Mouse (Mus musculus): Measurements from ENCODE around the gene Cry1. TPM values are rescaled to one million over a fixed set of nuclear protein-coding genes. Genes with fewer than 3 reads are reported as not detected.

The Cry1 gene
- polyA plus RNA-seq, 1 experiment = 6.1 TPM

GRCm38 (mm10) chr10:85157451-85157850 lies 27.4 kb downstream of the Cry1 start:
- H3K36me3 ChIP-seq (ENCODE audit: control insufficient read depth, insufficient read depth) = no peaks in the 10 kb centered on the region
- H3ac ChIP-seq (ENCODE audit: control insufficient read depth, insufficient read length) = no peak overlapping the region
- H3K4me3 ChIP-seq = no peak overlapping the region
- no peak overlapping the region for H3K4me2 ChIP-seq (ENCODE audit: low read depth)
- H3K27me3 ChIP-seq (ENCODE audit: control insufficient read depth, insufficient read depth, insufficient read length) = no peaks in the 10 kb centered on the region
- no peak for TF ChIP-seq MYOG (IDR thresholded peaks at IDR 0.05; ENCODE audit: control insufficient read depth in 1 of 3, insufficient read depth in 1 of 3, insufficient read length in 2 of 3, low read depth in 2 of 3)
- no peak for TF ChIP-seq REST (IDR thresholded peaks at IDR 0.05; ENCODE audit: insufficient read depth, insufficient read length)
- TF ChIP-seq MYOD1 (IDR thresholded peaks at IDR 0.05; ENCODE audit: control insufficient read depth in 1 of 3, insufficient read length in 2 of 3, low read depth in 2 of 3) = no peak
- TF ChIP-seq E2F4 (IDR thresholded peaks at IDR 0.05; ENCODE audit: insufficient read depth) = no peak
- TF ChIP-seq TCF3 (IDR thresholded peaks at IDR 0.05; ENCODE audit: insufficient read length, low read depth) = no peak
- no peak for TF ChIP-seq POLR2AphosphoS2 (IDR thresholded peaks at IDR 0.05; ENCODE audit: insufficient read length, low read depth)
- no peak for TF ChIP-seq USF1 (IDR thresholded peaks at IDR 0.05; ENCODE audit: low read depth)
- no peaks in the 10 kb centered on the region for H3K79me2 ChIP-seq (ENCODE audit: control insufficient read depth, insufficient read depth)

GRCm38 (mm10) chr10:85154195-85154594 lies 30.7 kb downstream of the Cry1 start:
- Histone ChIP-seq H3K4me2 (ENCODE audit: low read depth) (no peak overlapping the region), H3K79me2 (ENCODE audit: control insufficient read depth, insufficient read depth) (no peaks in the 10 kb centered on the region), H3ac (ENCODE audit: control insufficient read depth, insufficient read length) (no peak overlapping the region), H3K4me3 (no peak overlapping the region), H3K27me3 (ENCODE audit: control insufficient read depth, insufficient read depth, insufficient read length) (no peaks in the 10 kb centered on the region), H3K36me3 (ENCODE audit: control insufficient read depth, insufficient read depth) (no peaks in the 10 kb centered on the region)
- TF ChIP-seq POLR2A (IDR thresholded peaks at IDR 0.05; ENCODE audit: insufficient read length, low read depth) = no peak
- no peak for TF ChIP-seq TCF3 (IDR thresholded peaks at IDR 0.05; ENCODE audit: insufficient read length, low read depth)
- peak; percentile 76 for TF ChIP-seq CEBPB (IDR thresholded peaks at IDR 0.05; ENCODE audit: insufficient read depth, poor library complexity, severe bottlenecking)

GRCm38 (mm10) chr10:85149226-85149625 lies 35.6 kb downstream of the Cry1 start:
- Histone ChIP-seq H3K79me2 (ENCODE audit: control insufficient read depth, insufficient read depth) (no peaks in the 10 kb centered on the region), H3K4me2 (ENCODE audit: low read depth) (no peak overlapping the region), H3K36me3 (ENCODE audit: control insufficient read depth, insufficient read depth) (peaks cover 16% of the 10 kb centered on the region), H3K4me3 (no peak overlapping the region), H3K27me3 (ENCODE audit: control insufficient read depth, insufficient read depth, insufficient read length) (no peaks in the 10 kb centered on the region), H3ac (ENCODE audit: control insufficient read depth, insufficient read length) (no peak overlapping the region)
- no peak for TF ChIP-seq TCF12 (IDR thresholded peaks at IDR 0.05; ENCODE audit: insufficient read depth, poor library complexity, severe bottlenecking)
- peak in 2 of 3 experiments; percentile 48 to 61 for TF ChIP-seq MYOG (IDR thresholded peaks at IDR 0.05; ENCODE audit: control insufficient read depth in 1 of 3, insufficient read depth in 1 of 3, insufficient read length in 2 of 3, low read depth in 2 of 3)
- TF ChIP-seq MYOD1 (IDR thresholded peaks at IDR 0.05; ENCODE audit: control insufficient read depth in 1 of 3, insufficient read length in 2 of 3, low read depth in 2 of 3) = peak in 2 of 3 experiments; percentile 64 to 67

- Histone ChIP-seq H3K27me3 (ENCODE audit: control insufficient read depth, insufficient read depth, insufficient read length) (no peaks in the 10 kb centered on the region), H3K79me2 (ENCODE audit: control insufficient read depth, insufficient read depth) (no peaks in the 10 kb centered on the region), H3K4me3 (no peak overlapping the region), H3K36me3 (ENCODE audit: control insufficient read depth, insufficient read depth) (peaks cover 16% of the 10 kb centered on the region), H3ac (ENCODE audit: control insufficient read depth, insufficient read length) (no peak overlapping the region), H3K4me2 (ENCODE audit: low read depth) (no peak overlapping the region)
- TF ChIP-seq REST (IDR thresholded peaks at IDR 0.05; ENCODE audit: insufficient read depth, insufficient read length) (no peak), SRF (IDR thresholded peaks at IDR 0.05; ENCODE audit: control insufficient read depth, insufficient read length, low read depth) (no peak), POLR2A (IDR thresholded peaks at IDR 0.05; ENCODE audit: insufficient read length, low read depth) (no peak), CEBPB (IDR thresholded peaks at IDR 0.05; ENCODE audit: insufficient read depth, poor library complexity, severe bottlenecking) (no peak), POLR2AphosphoS2 (IDR thresholded peaks at IDR 0.05; ENCODE audit: insufficient read length, low read depth) (no peak), E2F4 (IDR thresholded peaks at IDR 0.05; ENCODE audit: insufficient read depth) (no peak), USF1 (IDR thresholded peaks at IDR 0.05; ENCODE audit: low read depth) (no peak), MYOG (IDR thresholded peaks at IDR 0.05; ENCODE audit: control insufficient read depth in 1 of 3, insufficient read depth in 1 of 3, insufficient read length in 2 of 3, low read depth in 2 of 3) (no peak), MAX (IDR thresholded peaks at IDR 0.05; ENCODE audit: low read depth) (no peak), MYOD1 (IDR thresholded peaks at IDR 0.05; ENCODE audit: control insufficient read depth in 1 of 3, insufficient read length in 2 of 3, low read depth in 2 of 3) (no peak), TCF3 (IDR thresholded peaks at IDR 0.05; ENCODE audit: insufficient read length, low read depth) (no peak), TCF12 (IDR thresholded peaks at IDR 0.05; ENCODE audit: insufficient read depth, poor library complexity, severe bottlenecking) (no peak)
Measured at GRCm38 (mm10) chr10:85146282-85146681, 38.6 kb downstream of the Cry1 start.

- Histone ChIP-seq H3ac (ENCODE audit: control insufficient read depth, insufficient read length) (no peak overlapping the region), H3K36me3 (ENCODE audit: control insufficient read depth, insufficient read depth) (peaks cover 15% of the 10 kb centered on the region)
Measured at GRCm38 (mm10) chr10:85141465-85141864, 43.4 kb downstream of the Cry1 start.

GRCm38 (mm10) chr10:85136573-85136972 lies 48.3 kb downstream of the Cry1 start:
- no peak for TF ChIP-seq E2F4 (IDR thresholded peaks at IDR 0.05; ENCODE audit: insufficient read depth)
- TF ChIP-seq POLR2AphosphoS2 (IDR thresholded peaks at IDR 0.05; ENCODE audit: insufficient read length, low read depth) = no peak
- TF ChIP-seq MYOG (IDR thresholded peaks at IDR 0.05; ENCODE audit: control insufficient read depth in 1 of 3, insufficient read depth in 1 of 3, insufficient read length in 2 of 3, low read depth in 2 of 3) = peak in 2 of 3 experiments; percentile 17 to 56
- TF ChIP-seq CEBPB (IDR thresholded peaks at IDR 0.05; ENCODE audit: insufficient read depth, poor library complexity, severe bottlenecking) = no peak
- no peak for TF ChIP-seq TCF12 (IDR thresholded peaks at IDR 0.05; ENCODE audit: insufficient read depth, poor library complexity, severe bottlenecking)
- TF ChIP-seq REST (IDR thresholded peaks at IDR 0.05; ENCODE audit: insufficient read depth, insufficient read length) = no peak
- peak in 2 of 3 experiments; percentile 49 to 73 for TF ChIP-seq MYOD1 (IDR thresholded peaks at IDR 0.05; ENCODE audit: control insufficient read depth in 1 of 3, insufficient read length in 2 of 3, low read depth in 2 of 3)
- no peak for TF ChIP-seq SRF (IDR thresholded peaks at IDR 0.05; ENCODE audit: control insufficient read depth, insufficient read length, low read depth)
- TF ChIP-seq TCF3 (IDR thresholded peaks at IDR 0.05; ENCODE audit: insufficient read length, low read depth) = no peak

More at GRCm38 (mm10) chr10:85141465-85141864, 43.4 kb downstream of the Cry1 start:
- Histone ChIP-seq H3K4me3 (no peak overlapping the region), H3K4me2 (ENCODE audit: low read depth) (no peak overlapping the region), H3K79me2 (ENCODE audit: control insufficient read depth, insufficient read depth) (no peaks in the 10 kb centered on the region), H3K27me3 (ENCODE audit: control insufficient read depth, insufficient read depth, insufficient read length) (no peaks in the 10 kb centered on the region)
- no peak for TF ChIP-seq MYOD1 (IDR thresholded peaks at IDR 0.05; ENCODE audit: control insufficient read depth in 1 of 3, insufficient read length in 2 of 3, low read depth in 2 of 3)

More at GRCm38 (mm10) chr10:85136573-85136972, 48.3 kb downstream of the Cry1 start:
- H3ac ChIP-seq (ENCODE audit: control insufficient read depth, insufficient read length) = no peak overlapping the region
- no peaks in the 10 kb centered on the region for H3K79me2 ChIP-seq (ENCODE audit: control insufficient read depth, insufficient read depth)
- peaks cover 6% of the 10 kb centered on the region for H3K36me3 ChIP-seq (ENCODE audit: control insufficient read depth, insufficient read depth)
- no peak overlapping the region for H3K4me3 ChIP-seq
- H3K27me3 ChIP-seq (ENCODE audit: control insufficient read depth, insufficient read depth, insufficient read length) = no peaks in the 10 kb centered on the region
- no peak overlapping the region for H3K4me2 ChIP-seq (ENCODE audit: low read depth)
